Mouse (Mus musculus) G1E-ER4 (cell line): Measurements from ENCODE around the gene Sod1. TPM values are rescaled to one million over a fixed set of nuclear protein-coding genes. Genes with fewer than 3 reads are reported as not detected.

ENCODE experiments used
- GATA1 ChIP-seq: IDR thresholded peaks from one replicate; pipeline ENCODE4 v1.8.0; 2012; ENCODE audit warnings: low read length, inconsistent platforms
- polyA plus RNA-seq: library from polyadenylated mRNA; stranded (reverse); fragments of >175 nt; gene quantifications from 2 replicates; pipeline ENCODE4 v1.2.3, GENCODE M21; 2012

Sod1 gene
- polyA plus RNA-seq, 1 experiment, result 738 TPM

- no peak for TF ChIP-seq GATA1
Measured at GRCm38 (mm10) chr16:90202140-90202539, 18.4 kb upstream of the Sod1 start.

GRCm38 (mm10) chr16:90203226-90203962, 17.2 kb upstream of the Sod1 start:
- no peak for TF ChIP-seq GATA1

GRCm38 (mm10) chr16:90204868-90205267, 15.7 kb upstream of the Sod1 start:
- no peak for TF ChIP-seq GATA1

DNA sequence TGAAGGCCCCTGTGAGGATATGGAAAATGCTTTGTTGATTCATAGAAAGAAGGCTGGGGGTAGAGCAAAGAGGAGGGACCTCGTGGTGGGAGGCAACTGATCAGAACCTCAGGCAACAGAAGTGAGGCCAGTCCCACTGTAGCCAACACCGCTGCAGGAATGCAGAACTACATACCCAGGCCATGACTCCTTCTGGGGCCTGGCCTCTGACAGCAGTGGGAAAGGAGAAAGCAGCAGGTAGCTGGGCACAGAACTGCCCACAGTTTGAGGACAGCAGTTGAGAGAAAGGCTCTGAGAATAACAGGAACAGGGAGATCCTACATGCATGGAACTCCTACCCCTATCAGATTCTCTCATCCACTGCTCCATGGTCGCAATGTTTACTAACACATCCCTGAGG, 11.6 kb upstream of the Sod1 start:
- no peak for TF ChIP-seq GATA1

DNA sequence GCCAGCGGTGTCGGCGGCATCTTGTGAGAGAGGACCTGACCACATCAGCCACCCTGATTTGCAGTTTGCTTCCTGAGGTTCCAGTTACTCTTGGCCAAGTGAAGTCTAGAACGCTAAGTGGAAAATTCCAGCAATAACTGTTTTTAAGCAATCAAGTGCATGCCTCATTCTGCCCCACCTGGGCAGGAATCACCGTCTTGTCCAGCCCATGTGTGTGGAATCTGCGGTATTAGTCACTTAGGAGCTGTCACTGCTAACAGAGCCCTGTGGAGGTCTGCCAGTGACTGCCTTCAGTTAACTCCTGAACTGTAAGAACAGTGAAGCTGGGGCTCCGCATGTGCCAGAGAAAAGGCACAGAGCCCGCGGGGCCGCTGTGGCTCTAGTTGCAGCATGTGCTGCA, 9.8 kb upstream of the Sod1 start:
- no peak for TF ChIP-seq GATA1

GRCm38 (mm10) chr16:90211767-90212166, 8.8 kb upstream of the Sod1 start:
- TF ChIP-seq GATA1, result no peak

DNA sequence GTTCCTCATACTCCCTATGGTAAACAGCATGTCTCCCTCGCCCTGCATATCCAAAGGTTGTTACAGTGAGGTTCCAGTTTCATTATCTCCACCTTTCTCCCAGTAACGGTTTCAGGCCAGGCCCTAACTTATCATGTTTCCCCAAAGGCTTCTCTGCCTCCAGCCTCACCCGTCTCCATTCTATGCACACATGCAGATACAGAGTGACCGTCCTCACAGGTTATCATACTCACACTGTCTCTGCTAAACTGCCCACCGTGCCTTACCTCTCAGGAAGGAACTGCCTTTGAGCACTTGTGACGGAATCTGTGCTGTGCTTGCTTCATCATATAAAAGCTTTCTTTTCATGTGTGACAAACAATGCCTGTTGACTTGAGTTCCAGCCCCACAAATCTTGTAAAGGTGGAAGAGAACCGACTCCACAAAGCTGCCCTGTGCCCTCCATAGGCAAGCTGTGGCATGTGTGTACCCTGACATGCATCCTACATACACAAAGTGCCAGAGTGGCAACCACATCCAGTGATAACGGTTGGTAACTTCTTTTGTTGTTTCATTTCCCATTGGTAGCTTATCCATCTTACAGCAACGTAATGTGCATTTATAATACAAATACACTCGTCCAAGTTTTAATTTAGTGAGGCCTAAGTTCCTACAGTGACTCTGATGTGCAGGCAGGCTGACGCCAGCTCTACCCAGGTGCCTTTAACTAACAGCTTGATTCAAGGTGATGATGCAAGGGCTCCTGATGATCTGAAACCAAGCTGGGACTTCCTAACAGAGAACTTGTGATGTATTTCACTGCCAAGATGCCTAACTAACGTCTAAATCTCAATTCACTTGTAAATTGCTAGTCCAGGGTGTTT, 6.8 kb upstream of the Sod1 start:
- no peak for TF ChIP-seq GATA1

GRCm38 (mm10) chr16:90214731-90215565, 5.6 kb upstream of the Sod1 start:
- TF ChIP-seq GATA1, result no peak

GRCm38 (mm10) chr16:90216414-90216813, 4.1 kb upstream of the Sod1 start:
- no peak for TF ChIP-seq GATA1

- TF ChIP-seq GATA1, result no peak
Measured at GRCm38 (mm10) chr16:90217356-90217755, 3.2 kb upstream of the Sod1 start.

DNA sequence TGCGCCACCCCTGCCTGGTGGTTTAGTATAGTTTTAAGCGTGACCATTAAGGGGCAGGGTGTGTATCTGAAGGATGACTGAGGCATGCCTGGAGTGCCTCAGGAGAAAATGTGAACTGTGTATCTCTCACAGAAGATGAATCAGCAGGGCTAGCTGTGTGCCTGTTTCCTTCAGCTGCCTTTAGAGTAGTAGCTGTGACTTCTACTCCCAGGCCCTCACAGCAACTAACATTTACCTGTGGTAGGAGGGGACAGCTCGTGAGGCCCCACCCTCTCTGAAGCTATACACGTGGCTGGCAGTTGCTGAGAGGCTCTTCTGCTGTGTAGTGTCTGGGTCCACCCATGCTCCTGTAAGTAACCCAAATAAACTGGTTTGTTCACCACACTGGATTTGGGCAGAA, 2.6 kb upstream of the Sod1 start:
- TF ChIP-seq GATA1, result no peak

DNA sequence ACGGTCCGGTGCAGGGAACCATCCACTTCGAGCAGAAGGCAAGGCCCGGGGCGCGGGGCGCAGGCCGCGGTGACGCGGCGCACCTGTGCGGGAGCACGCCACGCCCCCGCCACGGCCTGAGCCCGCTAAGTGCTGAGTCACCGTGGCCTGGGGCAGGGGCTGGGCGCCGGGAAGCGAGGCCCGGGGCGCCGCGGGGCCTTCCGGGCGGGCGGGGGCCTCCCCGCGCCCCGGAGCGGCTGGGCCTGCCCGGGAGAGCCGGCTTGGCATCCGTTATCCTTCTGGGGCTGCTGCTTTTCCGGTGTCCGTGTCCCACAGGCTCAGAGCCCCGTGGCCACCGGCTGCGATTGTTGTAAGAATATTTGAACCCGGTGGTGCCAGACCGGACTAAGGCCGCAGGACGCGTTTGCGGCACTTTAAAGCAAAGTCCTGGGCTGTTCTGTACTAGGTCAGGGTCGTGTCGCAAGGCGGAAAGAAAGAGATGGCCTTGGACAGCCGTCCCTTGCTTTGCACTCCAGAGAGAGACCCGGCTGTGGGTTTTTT, 408 bp downstream of the Sod1 start:
- TF ChIP-seq GATA1, result no peak

GRCm38 (mm10) chr16:90221441-90222070, 1.0 kb downstream of the Sod1 start:
- TF ChIP-seq GATA1, result no peak

GRCm38 (mm10) chr16:90229897-90230296, 9.3 kb downstream of the Sod1 start:
- TF ChIP-seq GATA1, result no peak

DNA sequence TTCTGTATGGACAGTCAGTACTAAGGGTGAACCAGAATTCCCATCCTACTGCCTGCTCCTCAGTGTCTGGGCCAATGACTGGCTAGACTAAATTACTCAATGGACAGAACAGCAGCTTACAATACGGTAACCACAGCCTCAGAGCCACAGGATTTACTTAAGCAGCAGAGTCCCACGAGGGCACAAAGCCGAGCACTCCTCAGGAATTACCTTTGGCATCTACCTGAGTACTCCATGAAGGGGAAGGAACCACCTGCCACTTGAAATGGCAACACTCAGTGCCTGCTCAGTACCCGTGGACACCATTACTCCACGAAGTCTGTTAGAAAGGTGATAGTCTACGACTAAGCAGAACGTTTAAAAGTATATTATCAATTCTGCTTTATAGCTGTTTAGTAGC, 10.7 kb downstream of the Sod1 start:
- no peak for TF ChIP-seq GATA1
